Mouse (Mus musculus): ENCODE measurements around the gene Gm6096. TPM values are rescaled to one million over a fixed set of nuclear protein-coding genes. Genes with fewer than 3 reads are reported as not detected.

The Gm6096 gene
- polyA plus RNA-seq (2012; rRNA removed), result not detected in 2 replicates

DNA sequence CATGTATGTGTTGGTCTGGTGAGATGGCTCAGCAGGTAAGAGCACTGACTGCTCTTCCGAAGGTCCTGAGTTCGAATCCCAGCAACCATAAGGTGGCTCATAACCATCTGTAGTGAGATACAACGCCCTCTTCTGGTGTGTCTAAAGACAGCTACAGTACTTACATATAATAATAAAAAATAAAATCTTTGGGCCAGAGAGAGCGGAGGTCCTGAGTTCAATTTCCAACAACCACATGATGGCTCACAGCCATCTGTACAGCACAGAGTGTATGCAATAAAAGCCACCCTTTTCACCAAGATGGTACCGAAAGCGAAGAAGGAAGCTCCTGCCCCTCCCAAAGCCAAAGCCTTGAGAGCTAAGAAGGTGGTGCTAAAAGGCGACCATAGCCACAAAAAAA, at the start of gene Gm6096:
Gene Gm6096, plus strand, starts transcription at position 301 of the 400 bp plus-strand sequence.

DNA sequence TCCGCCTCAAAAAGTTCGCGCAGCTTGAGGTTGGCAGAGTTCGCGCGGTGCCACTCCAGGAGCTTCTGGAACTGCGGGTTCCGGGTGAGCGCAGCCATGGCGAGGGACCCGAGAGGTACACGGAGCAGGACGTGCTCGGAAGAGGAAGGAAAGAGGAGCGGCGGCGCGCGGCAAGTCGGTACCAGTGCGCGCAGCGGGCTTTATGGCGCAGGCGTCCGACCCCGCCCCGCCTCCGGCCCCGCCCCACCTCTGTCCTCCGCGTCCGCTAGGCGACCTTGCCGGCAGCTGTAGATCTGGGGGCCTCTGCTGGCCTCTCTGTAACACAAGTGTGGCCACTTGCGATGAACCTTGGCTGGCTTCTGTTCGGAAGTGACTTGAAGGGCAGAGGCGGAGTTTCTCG, 20.7 kb upstream of the Gm6096 start, which contains the start of gene Gpi1:
Gene Gpi1, minus strand, starts transcription at position 221 of the 400 bp plus-strand sequence.

Other genes with a start within 250 kb of the Gm6096 start
- not detected in 2 replicates for gene Scgb2b27, start 237.1 kb upstream of the Gm6096 start, polyA plus RNA-seq (2012; rRNA removed)
- not detected in 2 replicates for gene Scgb1b27, start 229.6 kb upstream of the Gm6096 start, polyA plus RNA-seq (2012; rRNA removed)
- not detected in 2 replicates for gene Scgb1b30, start 155.6 kb upstream of the Gm6096 start, polyA plus RNA-seq (2012; rRNA removed)
- 26.6 and 37.1 TPM in 2 replicates for gene Wtip, start 117.8 kb upstream of the Gm6096 start, polyA plus RNA-seq (2012; rRNA removed)
- gene Uba2, start 81.4 kb upstream of the Gm6096 start, polyA plus RNA-seq (2012; rRNA removed), result 194 and 377 TPM in 2 replicates
- gene Pdcd2l, start 54.4 kb upstream of the Gm6096 start, polyA plus RNA-seq (2012; rRNA removed), result 44.8 and 48.6 TPM in 2 replicates
- 201 and 291 TPM in 2 replicates for gene Gpi1, start 20.7 kb upstream of the Gm6096 start, polyA plus RNA-seq (2012; rRNA removed)
- 20.6 and 28.1 TPM in 2 replicates for gene 4931406P16Rik, start 62.5 kb downstream of the Gm6096 start, polyA plus RNA-seq (2012; rRNA removed)
- 107 and 117 TPM in 2 replicates for gene Lsm14a, start 142.3 kb downstream of the Gm6096 start, polyA plus RNA-seq (2012; rRNA removed)

All from central nervous system, embryonic 11.5 days (tissue).